ENCODE assay signal across 10 mouse cellular contexts in the genomic region with DNA sequence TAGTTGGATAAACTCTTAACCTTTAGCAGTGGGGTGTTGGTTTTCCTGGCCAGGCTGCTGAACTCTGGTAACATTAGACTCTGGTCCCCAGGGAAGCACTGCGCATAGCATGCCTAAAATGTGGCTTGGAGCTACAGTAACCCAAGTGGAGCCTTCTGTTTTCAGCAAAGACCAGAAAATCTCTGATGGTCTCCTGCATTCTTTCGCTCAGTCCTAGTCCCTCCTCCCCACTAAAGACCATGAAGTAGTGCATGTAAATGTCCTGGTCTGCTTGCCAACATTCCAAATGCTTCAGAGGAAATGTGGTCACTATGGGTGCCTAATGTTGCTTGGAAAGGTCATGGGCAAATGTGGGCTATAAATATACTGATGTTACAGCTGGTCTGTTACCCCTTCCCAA.
DNase-seq lines count a peak whose midpoint lies in the region; ATAC-seq and TF ChIP-seq lines count a peak whose summit lies in the region.
"Had no signal": no experiment of that assay in that cellular context is flagged by ENCODE, and none has a peak within 500 bp of the region (broad histone marks: within the 10 kb centered on the region; RNA-seq: fewer than 3 reads in every experiment).

No protein-coding gene starts in this region.

- no peaks in the 10 kb centered on the region for H3K27me3 ChIP-seq in liver, adult 2 months (ENCODE audit: control insufficient read depth, insufficient read depth, low read length)
- no peaks in the 10 kb centered on the region for H3K27me3 ChIP-seq in liver, postnatal 0 days (ENCODE audit: insufficient read depth, low read length)
- H3K27me3 ChIP-seq: heart, embryonic 13.5 days had no signal

- H3K4me2 ChIP-seq in liver, postnatal 0 days (ENCODE audit: low read depth, low read length): no peak overlapping the region
- H3K4me2 ChIP-seq: heart, embryonic 13.5 days had no signal

- no peak overlapping the region for H3K9ac ChIP-seq in liver, adult 2 months (ENCODE audit: low read depth, low read length)
- no peak overlapping the region for H3K9ac ChIP-seq in liver, postnatal 0 days (replicated peaks)
- H3K9ac ChIP-seq: heart, embryonic 13.5 days had no signal

- no peak for TF ChIP-seq CTCF in liver, adult 2 months (IDR thresholded peaks at IDR 0.05; ENCODE audit: low read depth, low read length)
- TF ChIP-seq CTCF in liver, postnatal 0 days (IDR thresholded peaks at IDR 0.05; ENCODE audit: low read depth): no peak

- no peaks in the 10 kb centered on the region for H3K36me3 ChIP-seq in liver, adult 2 months (ENCODE audit: control insufficient read depth, insufficient read depth, low read length)
- no peaks in the 10 kb centered on the region for H3K36me3 ChIP-seq in liver, postnatal 0 days (replicated peaks; ENCODE audit: insufficient read depth, low read length)
- H3K36me3 ChIP-seq: heart, embryonic 13.5 days had no signal

- 73% methylated on average over 2 of the region's 2 CpGs for WGBS in liver, adult 2 months
- 72% methylated on average over 2 of the region's 2 CpGs for WGBS in liver, postnatal 0 days (ENCODE audit: insufficient replicate concordance)

- H3K4me1 ChIP-seq in liver, adult 2 months (ENCODE audit: control insufficient read depth, insufficient read depth, low read length): no peaks in the 10 kb centered on the region; the same call in 1 of the 2 replicates
- no peaks in the 10 kb centered on the region for H3K4me1 ChIP-seq in liver, postnatal 0 days (ENCODE audit: insufficient read depth)

- H3K4me3 ChIP-seq in liver, adult 2 months (ENCODE audit: insufficient read depth, low read depth, low read length): no peak overlapping the region
- H3K4me3 ChIP-seq in liver, postnatal 0 days (ENCODE audit: low read depth, low read length): no peak overlapping the region
- H3K4me3 ChIP-seq: heart, embryonic 13.5 days; left cerebral cortex, adult 2 months had no signal

- no peak overlapping the region for H3K27ac ChIP-seq in liver, adult 2 months (replicated peaks; ENCODE audit: insufficient read depth, low read depth, low read length)
- no peak overlapping the region for H3K27ac ChIP-seq in liver, postnatal 0 days (ENCODE audit: low read depth)
- H3K27ac ChIP-seq: heart, embryonic 13.5 days; left cerebral cortex, adult 2 months had no signal

- H3K9me3 ChIP-seq in liver, postnatal 0 days (ENCODE audit: low read length): no peaks in the 10 kb centered on the region

- no peak for TF ChIP-seq EP300 in liver, postnatal 0 days (IDR thresholded peaks at IDR 0.05; ENCODE audit: low read depth)

- ATAC-seq in liver, postnatal 0 days: no peak

- H3K79me2 ChIP-seq in liver, adult 2 months (ENCODE audit: control insufficient read depth, insufficient read depth, low read length): no peaks in the 10 kb centered on the region

- peak; percentile 24 for DNase-seq in liver, adult 2 months (ENCODE audit: extremely low read depth, low read depth, low spot score)
- no peak for DNase-seq in liver, postnatal 0 days
- peak; percentile 86 for DNase-seq in gastrocnemius, adult 18-20 months (ENCODE audit: low spot score)
- DNase-seq in heart, postnatal 4 days: peak; percentile 14
- DNase-seq in thymus, postnatal 4 days: no peak
- DNase-seq in ovary, postnatal 10 days (ENCODE audit: low spot score): no peak
- DNase-seq in spleen, adult 12 weeks (ENCODE audit: low spot score): no peak
- DNase-seq: cerebellum, adult 2 months had no signal

- TF ChIP-seq POLR2A in liver, adult 2 months (IDR thresholded peaks at IDR 0.05; ENCODE audit: extremely low read depth, insufficient read depth, low read length): no peak

Comparison
In these comparisons a context has a peak if more than half of its experiments do, and no peak if none do; other contexts are left out.
1. DNase-seq: peak in liver, adult 2 months (single experiment), gastrocnemius, adult 18-20 months (single experiment) and heart, postnatal 4 days (single experiment); none in liver, postnatal 0 days (single experiment), thymus, postnatal 4 days (single experiment), ovary, postnatal 10 days (single experiment) and spleen, adult 12 weeks (single experiment).